Mouse (Mus musculus) liver (tissue): ENCODE measurements at regions not wholly inside any gene's neighbourhood (a gene's known extent, or its start where the extent isn't known, plus 50 kb on each side); places are given as distances from the start of the nearest gene placed in this dataset.
A peak's percentile ranks its signal among the peaks of the same experiment; 100 is the strongest.

ENCODE experiments used
- DNase-seq: peaks from one replicate; pipeline ENCODE4 v3.0.0-alpha.2; 2020; ENCODE audit warnings: mixed read lengths

- DNase-seq, result peak; percentile 3
These were observed 1103.3 kb upstream of the Tenm3 start for GRCm38 (mm10) chr8:49946919-49947612.

GRCm38 (mm10) chr8:49932124-49932523 lies 1088.4 kb upstream of the Tenm3 start:
- DNase-seq, result no peak

- DNase-seq, result no peak
These were observed 1082.8 kb upstream of the Tenm3 start for GRCm38 (mm10) chr8:49926402-49927172.

- DNase-seq, result no peak
These were observed 1061.3 kb upstream of the Tenm3 start for GRCm38 (mm10) chr8:49905099-49905498.

- DNase-seq, result no peak
These were observed 1058.3 kb upstream of the Tenm3 start for GRCm38 (mm10) chr8:49902032-49902431.

- DNase-seq, result no peak
These were observed 1057.8 kb upstream of the Tenm3 start for GRCm38 (mm10) chr8:49901601-49902000.
